Mouse (Mus musculus): Measurements from ENCODE around the gene Serpina11. TPM values are rescaled to one million over a fixed set of nuclear protein-coding genes. Genes with fewer than 3 reads are reported as not detected.

Gene Serpina11
- polyA plus RNA-seq, 1 experiment from 2014 or later, result not detected

DNA sequence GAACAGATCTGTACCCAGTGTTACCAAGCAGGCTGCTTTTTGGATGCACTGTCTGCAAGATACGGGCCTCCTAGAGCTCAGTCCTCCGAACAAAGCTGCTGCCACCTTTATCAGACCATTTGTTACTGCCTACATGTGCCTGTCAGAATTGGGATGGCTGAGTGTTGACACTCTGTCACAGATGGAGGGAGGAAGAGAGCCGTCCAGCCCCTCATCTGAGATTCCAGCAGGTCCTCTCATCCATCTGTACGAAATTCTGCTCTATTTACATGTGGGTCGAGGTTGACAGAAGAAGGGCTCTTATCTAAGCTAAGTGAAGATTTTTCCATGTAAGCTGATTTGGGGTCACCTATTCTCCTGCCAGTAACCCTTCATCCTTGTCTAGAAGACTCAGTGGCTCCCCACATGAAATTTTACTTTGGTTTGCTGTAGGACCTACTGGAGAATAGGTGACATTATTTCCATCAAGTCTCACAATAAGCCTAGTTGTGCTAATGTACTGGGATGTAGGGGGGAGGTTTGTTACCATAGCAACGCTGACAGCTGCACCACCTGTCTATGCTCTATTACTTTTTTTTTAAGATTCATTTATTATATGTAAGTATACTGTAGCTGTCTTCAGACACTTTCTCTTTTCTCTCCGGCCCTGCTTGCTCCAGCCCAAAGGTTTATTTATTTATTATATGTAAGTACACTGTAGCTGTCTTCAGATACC, 8.0 kb downstream of the Serpina11 start:
- no peak for ATAC-seq (ENCODE audit: low read depth)
- Histone ChIP-seq H3K4me1 (ENCODE audit: control insufficient read depth, insufficient read depth, low read length) (no peaks in the 10 kb centered on the region), H3K4me3 (ENCODE audit: low read depth, low read length) (no peak overlapping the region), H3K9me3 (ENCODE audit: control insufficient read depth, low read length) (no peaks in the 10 kb centered on the region), H3K9ac (replicated peaks; ENCODE audit: low read depth, low read length) (no peak overlapping the region), H3K27me3 (ENCODE audit: control insufficient read depth, insufficient read depth, low read length) (no peaks in the 10 kb centered on the region), H3K27ac (ENCODE audit: low read depth, low read length) (no peak overlapping the region), H3K4me2 (ENCODE audit: low read depth, low read length) (no peak overlapping the region), H3K36me3 (ENCODE audit: control insufficient read depth, insufficient read depth, low read length) (no peaks in the 10 kb centered on the region)
- 85% methylated on average over 7 of the region's 7 CpGs for WGBS

- Histone ChIP-seq H3K4me1 (ENCODE audit: control insufficient read depth, insufficient read depth, low read length) (no peaks in the 10 kb centered on the region), H3K27ac (ENCODE audit: low read depth, low read length) (no peak overlapping the region), H3K4me2 (ENCODE audit: low read depth, low read length) (no peak overlapping the region), H3K36me3 (ENCODE audit: control insufficient read depth, insufficient read depth, low read length) (no peaks in the 10 kb centered on the region), H3K4me3 (ENCODE audit: low read depth, low read length) (no peak overlapping the region), H3K9me3 (ENCODE audit: control insufficient read depth, low read length) (no peaks in the 10 kb centered on the region), H3K9ac (replicated peaks; ENCODE audit: low read depth, low read length) (no peak overlapping the region), H3K27me3 (ENCODE audit: control insufficient read depth, insufficient read depth, low read length) (no peaks in the 10 kb centered on the region)
- 87% methylated on average over 10 of the region's 10 CpGs for WGBS
- ATAC-seq (ENCODE audit: low read depth), result no peak
Observed at GRCm38 (mm10) chr12:103978294-103978693, 11.5 kb downstream of the Serpina11 start.

DNA sequence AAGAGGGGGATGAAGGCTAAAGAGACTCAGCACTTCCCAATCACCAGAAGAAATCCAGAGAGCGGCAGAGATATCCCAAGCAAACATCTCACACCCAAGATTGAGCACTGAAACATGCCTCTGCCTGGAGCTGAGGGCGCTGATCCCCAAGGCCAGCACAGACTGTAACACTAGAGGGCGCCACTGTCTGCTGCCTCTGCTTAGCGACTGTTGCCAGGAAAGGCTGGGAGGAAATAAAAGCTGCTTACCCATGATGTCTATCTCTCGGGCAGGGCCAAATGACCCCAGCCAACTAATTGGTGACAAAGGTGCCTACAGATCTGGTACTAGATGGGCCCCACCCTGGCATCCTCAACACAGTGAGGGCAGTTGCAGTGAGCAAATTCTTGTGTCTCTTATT, 11.9 kb downstream of the Serpina11 start:
- WGBS, result 41% methylated on average over 5 of the region's 5 CpGs
- no peaks in the 10 kb centered on the region for H3K9me3 ChIP-seq (ENCODE audit: control insufficient read depth, low read length)
- ATAC-seq (ENCODE audit: low read depth), result no peak
- no peaks in the 10 kb centered on the region for H3K27me3 ChIP-seq (ENCODE audit: control insufficient read depth, insufficient read depth, low read length)
- H3K4me2 ChIP-seq (ENCODE audit: low read depth, low read length), result no peak overlapping the region
- H3K4me1 ChIP-seq (ENCODE audit: control insufficient read depth, insufficient read depth, low read length), result no peaks in the 10 kb centered on the region
- no peaks in the 10 kb centered on the region for H3K36me3 ChIP-seq (ENCODE audit: control insufficient read depth, insufficient read depth, low read length)
- no peak overlapping the region for H3K4me3 ChIP-seq (ENCODE audit: low read depth, low read length)
- no peak overlapping the region for H3K9ac ChIP-seq (replicated peaks; ENCODE audit: low read depth, low read length)
- no peak overlapping the region for H3K27ac ChIP-seq (ENCODE audit: low read depth, low read length)

DNA sequence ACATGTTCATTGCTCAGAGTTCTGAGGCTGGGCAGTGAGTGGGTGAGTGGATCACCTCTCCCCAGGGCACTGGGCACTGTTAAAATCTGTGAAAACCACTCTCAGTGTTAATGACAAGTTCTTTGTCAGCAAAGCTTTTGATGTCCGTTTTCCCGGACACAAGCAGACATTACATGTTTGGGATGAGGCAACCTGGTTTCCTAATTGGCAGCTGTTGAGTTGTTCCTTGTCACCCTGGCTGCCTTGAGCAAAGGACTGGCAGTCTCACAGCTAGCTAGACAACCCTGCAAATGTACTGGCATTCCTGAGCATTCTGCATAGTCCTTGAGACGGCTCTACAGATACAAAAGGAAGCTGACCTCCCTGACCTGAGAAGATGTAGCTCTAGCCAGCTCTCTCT, 12.7 kb downstream of the Serpina11 start:
- WGBS, result 72% methylated on average over 3 of the region's 3 CpGs
- H3K4me3 ChIP-seq (ENCODE audit: low read depth, low read length), result no peak overlapping the region
- no peaks in the 10 kb centered on the region for H3K4me1 ChIP-seq (ENCODE audit: control insufficient read depth, insufficient read depth, low read length)
- H3K9me3 ChIP-seq (ENCODE audit: control insufficient read depth, low read length), result no peaks in the 10 kb centered on the region
- H3K9ac ChIP-seq (replicated peaks; ENCODE audit: low read depth, low read length), result no peak overlapping the region
- ATAC-seq (ENCODE audit: low read depth), result no peak
- H3K4me2 ChIP-seq (ENCODE audit: low read depth, low read length), result no peak overlapping the region
- H3K27me3 ChIP-seq (ENCODE audit: control insufficient read depth, insufficient read depth, low read length), result no peaks in the 10 kb centered on the region
- no peak overlapping the region for H3K27ac ChIP-seq (ENCODE audit: low read depth, low read length)
- no peaks in the 10 kb centered on the region for H3K36me3 ChIP-seq (ENCODE audit: control insufficient read depth, insufficient read depth, low read length)

DNA sequence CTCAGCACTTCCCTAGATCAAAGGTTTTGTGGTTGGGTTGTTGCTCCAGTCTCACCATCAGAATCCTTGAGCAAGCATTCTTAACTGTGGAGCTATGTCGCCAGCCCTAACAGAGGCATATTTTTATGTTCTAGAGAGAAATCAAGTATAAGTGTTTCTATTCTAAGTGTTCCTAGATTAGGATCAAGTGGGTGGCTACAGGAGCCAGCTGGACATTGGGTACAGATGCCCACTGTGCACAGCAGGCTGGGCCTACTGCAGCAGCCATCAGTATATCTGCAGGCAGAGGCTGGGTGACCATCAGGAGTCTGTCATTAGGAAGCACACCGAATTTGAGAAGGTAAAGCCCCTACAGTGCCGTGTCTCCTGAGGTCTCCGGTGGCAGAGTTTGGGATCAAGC, 18.7 kb downstream of the Serpina11 start:
- no peaks in the 10 kb centered on the region for H3K27me3 ChIP-seq (ENCODE audit: control insufficient read depth, insufficient read depth, low read length)
- H3K27ac ChIP-seq (ENCODE audit: low read depth, low read length), result no peak overlapping the region
- no peak for ATAC-seq (ENCODE audit: low read depth)
- no peaks in the 10 kb centered on the region for H3K4me1 ChIP-seq (ENCODE audit: control insufficient read depth, insufficient read depth, low read length)
- H3K9me3 ChIP-seq (ENCODE audit: control insufficient read depth, low read length), result no peaks in the 10 kb centered on the region
- 91% methylated on average over 4 of the region's 4 CpGs for WGBS
- no peaks in the 10 kb centered on the region for H3K36me3 ChIP-seq (ENCODE audit: control insufficient read depth, insufficient read depth, low read length)
- H3K4me2 ChIP-seq (ENCODE audit: low read depth, low read length), result no peak overlapping the region
- no peak overlapping the region for H3K4me3 ChIP-seq (ENCODE audit: low read depth, low read length)
- H3K9ac ChIP-seq (replicated peaks; ENCODE audit: low read depth, low read length), result no peak overlapping the region

DNA sequence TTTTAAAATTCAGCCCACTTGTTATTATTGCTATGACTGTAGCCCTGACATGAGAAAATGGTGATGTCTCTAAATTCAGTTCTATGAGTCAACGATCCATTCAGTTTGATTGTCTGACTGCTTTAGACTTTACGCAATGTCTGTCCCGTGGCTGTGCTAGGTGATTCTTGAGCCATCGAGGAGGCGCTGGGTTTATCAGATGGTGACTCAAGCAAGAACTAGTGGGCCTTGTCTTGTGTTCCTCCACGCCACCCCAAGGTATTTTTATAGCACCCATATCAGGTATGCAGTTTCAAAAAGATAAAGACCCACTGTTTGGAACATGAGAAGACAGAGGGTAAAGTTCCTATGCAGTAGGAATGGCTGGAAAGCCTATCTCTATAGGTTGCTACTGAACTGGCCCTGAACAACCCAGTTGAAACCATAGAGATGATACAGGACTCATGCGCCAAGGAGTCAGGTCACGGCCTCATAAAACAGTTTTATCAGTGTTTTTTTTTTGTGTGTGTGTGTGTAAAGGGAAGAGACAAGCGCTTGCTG, 20.1 kb downstream of the Serpina11 start:
- WGBS, result 94% methylated on average over 9 of the region's 9 CpGs
- Histone ChIP-seq H3K4me3 (ENCODE audit: low read depth, low read length) (no peak overlapping the region), H3K9ac (replicated peaks; ENCODE audit: low read depth, low read length) (no peak overlapping the region), H3K36me3 (ENCODE audit: control insufficient read depth, insufficient read depth, low read length) (no peaks in the 10 kb centered on the region), H3K4me2 (ENCODE audit: low read depth, low read length) (no peak overlapping the region), H3K27me3 (ENCODE audit: control insufficient read depth, insufficient read depth, low read length) (no peaks in the 10 kb centered on the region), H3K4me1 (ENCODE audit: control insufficient read depth, insufficient read depth, low read length) (no peaks in the 10 kb centered on the region), H3K9me3 (ENCODE audit: control insufficient read depth, low read length) (no peaks in the 10 kb centered on the region), H3K27ac (ENCODE audit: low read depth, low read length) (no peak overlapping the region)
- ATAC-seq (ENCODE audit: low read depth), result no peak

- 84% methylated on average over 3 of the region's 3 CpGs for WGBS
- H3K4me3 ChIP-seq (ENCODE audit: low read depth, low read length), result no peak overlapping the region
- no peak overlapping the region for H3K9ac ChIP-seq (replicated peaks; ENCODE audit: low read depth, low read length)
- H3K4me2 ChIP-seq (ENCODE audit: low read depth, low read length), result no peak overlapping the region
- no peak overlapping the region for H3K27ac ChIP-seq (ENCODE audit: low read depth, low read length)
- ATAC-seq (ENCODE audit: low read depth), result no peak
- H3K9me3 ChIP-seq (ENCODE audit: control insufficient read depth, low read length), result no peaks in the 10 kb centered on the region
- H3K27me3 ChIP-seq (ENCODE audit: control insufficient read depth, insufficient read depth, low read length), result no peaks in the 10 kb centered on the region
- no peaks in the 10 kb centered on the region for H3K4me1 ChIP-seq (ENCODE audit: control insufficient read depth, insufficient read depth, low read length)
- no peaks in the 10 kb centered on the region for H3K36me3 ChIP-seq (ENCODE audit: control insufficient read depth, insufficient read depth, low read length)
Observed at GRCm38 (mm10) chr12:103966761-103967160, 23.0 kb downstream of the Serpina11 start.

DNA sequence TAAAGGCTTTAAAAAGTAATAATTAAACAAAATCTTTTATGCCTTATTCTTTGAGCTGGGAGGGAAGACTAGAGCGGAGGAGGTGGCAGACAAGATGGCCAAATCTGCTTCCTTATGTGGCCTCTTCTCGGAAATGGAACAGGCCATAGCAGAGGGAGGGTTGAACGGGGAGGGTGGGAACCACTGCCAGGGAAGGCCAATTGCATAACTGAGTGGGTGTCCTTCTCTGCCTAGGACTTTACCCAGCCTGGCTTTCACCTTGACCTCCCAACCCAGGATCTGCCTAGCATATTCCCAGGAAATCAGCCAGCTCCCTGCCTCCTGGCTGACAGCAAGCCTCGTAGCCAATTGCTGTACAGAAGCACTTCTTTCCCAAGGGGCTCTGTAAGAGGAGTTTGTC, 26.5 kb downstream of the Serpina11 start:
- no peak overlapping the region for H3K4me2 ChIP-seq (ENCODE audit: low read depth, low read length)
- H3K27me3 ChIP-seq (ENCODE audit: control insufficient read depth, insufficient read depth, low read length), result no peaks in the 10 kb centered on the region
- H3K4me1 ChIP-seq (ENCODE audit: control insufficient read depth, insufficient read depth, low read length), result no peaks in the 10 kb centered on the region
- H3K9ac ChIP-seq (replicated peaks; ENCODE audit: low read depth, low read length), result no peak overlapping the region
- H3K27ac ChIP-seq (ENCODE audit: low read depth, low read length), result no peak overlapping the region
- H3K4me3 ChIP-seq (ENCODE audit: low read depth, low read length), result no peak overlapping the region
- no peaks in the 10 kb centered on the region for H3K36me3 ChIP-seq (ENCODE audit: control insufficient read depth, insufficient read depth, low read length)
- ATAC-seq (ENCODE audit: low read depth), result no peak
- 88% methylated on average over 4 of the region's 4 CpGs for WGBS
- no peaks in the 10 kb centered on the region for H3K9me3 ChIP-seq (ENCODE audit: control insufficient read depth, low read length)

GRCm38 (mm10) chr12:103962860-103963259, 26.9 kb downstream of the Serpina11 start:
- no peak for ATAC-seq (ENCODE audit: low read depth)
- H3K27me3 ChIP-seq (ENCODE audit: control insufficient read depth, insufficient read depth, low read length), result no peaks in the 10 kb centered on the region

More at GRCm38 (mm10) chr12:103962860-103963259, 26.9 kb downstream of the Serpina11 start:
- H3K36me3 ChIP-seq (ENCODE audit: control insufficient read depth, insufficient read depth, low read length), result no peaks in the 10 kb centered on the region
- 90% methylated on average over 8 of the region's 8 CpGs for WGBS
- no peak overlapping the region for H3K9ac ChIP-seq (replicated peaks; ENCODE audit: low read depth, low read length)
- H3K4me2 ChIP-seq (ENCODE audit: low read depth, low read length), result no peak overlapping the region
- H3K27ac ChIP-seq (ENCODE audit: low read depth, low read length), result no peak overlapping the region
- H3K9me3 ChIP-seq (ENCODE audit: control insufficient read depth, low read length), result no peaks in the 10 kb centered on the region
- H3K4me3 ChIP-seq (ENCODE audit: low read depth, low read length), result no peak overlapping the region
- no peaks in the 10 kb centered on the region for H3K4me1 ChIP-seq (ENCODE audit: control insufficient read depth, insufficient read depth, low read length)
